Mouse (Mus musculus) myocyte (in vitro differentiated cells): ENCODE results near the gene Kank3.
A peak's percentile ranks its signal among the peaks of the same experiment; 100 is the strongest.

Source experiments
- MYOD1 ChIP-seq, 3 experiments: IDR thresholded peaks; one replicate each; pipeline ENCODE4 v1.6.1; 2011; ENCODE audit warnings: control low read depth in 2 of 3, low read depth in 2 of 3, mild to moderate bottlenecking in 2 of 3, moderate library complexity in 1 of 3; ENCODE audit not compliant: insufficient read length in 2 of 3, control insufficient read depth in 1 of 3
- TCF12 ChIP-seq: IDR thresholded peaks from one replicate; pipeline ENCODE4 v1.6.1; 2011; ENCODE audit warnings: mild to moderate bottlenecking, control low read depth; ENCODE audit not compliant: poor library complexity, insufficient read depth, severe bottlenecking

GRCm38 (mm10) chr17:33781124-33781977 lies 29.0 kb upstream of the Kank3 start, which contains the start of gene Angptl4:
- TF ChIP-seq TCF12 (no peak), MYOD1 (IDR thresholded peaks at IDR 0.05; ENCODE audit: control insufficient read depth in 1 of 3, insufficient read length in 2 of 3, low read depth in 2 of 3) (peak in 2 of 3 experiments; percentile 32 to 63)
